Mouse (Mus musculus) cerebellum, adult 2 months (tissue): Measurements from ENCODE around the gene Ggt6.

Experiments used
- CTCF ChIP-seq: fragments of 200-500 bp; IDR thresholded peaks from 2 replicates; pipeline ENCODE4 v1.5.1; 2011; ENCODE audit warnings: low read depth, mild to moderate bottlenecking, control low read depth, low read length, moderate library complexity, borderline replicate concordance; ENCODE audit not compliant: insufficient read depth
- POLR2A ChIP-seq: fragments of 200-500 bp; IDR thresholded peaks from 2 replicates; pipeline ENCODE4 v1.6.1; 2011; ENCODE audit warnings: low read length, control low read depth, borderline replicate concordance; ENCODE audit not compliant: insufficient read depth

DNA sequence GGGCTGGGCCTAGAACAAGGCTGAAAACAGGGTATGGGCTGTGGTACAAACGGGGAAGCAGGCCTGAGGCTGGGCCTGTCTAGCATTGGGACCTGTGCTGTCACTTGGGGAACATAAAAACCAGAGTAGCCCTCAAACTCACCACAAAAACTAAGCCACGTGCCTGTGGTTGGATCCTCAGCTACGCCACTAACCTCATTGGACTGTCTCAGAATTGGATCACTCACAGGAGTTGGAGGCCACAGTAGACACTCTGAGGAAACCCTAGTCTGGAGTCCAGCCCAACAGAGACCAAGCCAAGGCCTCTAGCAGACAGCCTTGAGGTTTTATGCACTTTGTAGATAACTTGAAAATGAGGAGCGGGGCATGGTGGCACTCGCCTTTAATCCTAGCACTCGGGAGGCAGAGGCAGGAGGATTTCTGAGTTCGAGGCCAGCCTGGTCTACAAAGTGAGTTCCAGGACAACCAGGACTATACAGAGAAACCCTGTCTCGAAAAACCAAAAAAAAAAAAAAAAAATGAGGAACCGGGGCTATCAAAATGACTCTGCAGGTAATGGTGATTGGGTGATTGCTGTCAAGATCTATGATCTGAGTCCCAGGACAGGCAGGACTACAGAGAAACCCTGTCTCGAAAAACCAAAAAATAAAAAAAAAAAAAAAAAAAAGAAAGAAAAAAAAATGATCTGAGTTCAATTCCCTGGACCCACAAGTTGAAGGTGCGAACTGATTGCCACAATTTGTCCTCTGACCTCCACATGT lies 13.6 kb upstream of the Ggt6 start:
- TF ChIP-seq CTCF = no peak
- no peak for TF ChIP-seq POLR2A
